Mouse (Mus musculus): Measurements from ENCODE around the gene Gm36210.

DNA sequence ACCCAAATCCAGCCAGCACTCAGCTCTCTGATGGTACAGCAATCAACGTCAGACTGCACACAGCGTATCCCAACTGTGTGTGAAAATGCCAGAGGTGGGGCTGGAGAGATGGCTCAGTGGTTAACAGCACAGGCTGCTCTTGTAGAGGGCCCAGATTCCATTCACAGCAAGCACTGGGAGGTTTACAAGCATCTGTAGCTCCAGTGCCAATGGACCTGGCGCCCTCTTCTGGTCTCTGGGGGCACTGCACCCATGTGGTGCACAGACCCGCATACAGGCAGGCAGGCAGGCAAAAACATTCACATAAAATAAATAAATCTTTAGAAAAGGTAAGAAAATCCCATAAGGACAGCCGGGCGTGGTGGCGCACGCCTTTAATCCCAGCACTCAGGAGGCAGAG lies 5.1 kb downstream of the Gm36210 start:
- TF ChIP-seq CTCF (IDR thresholded peaks at IDR 0.05; ENCODE audit: low read depth) (peak; percentile 83), EP300 (IDR thresholded peaks at IDR 0.05; ENCODE audit: low read depth) (no peak)

Data from liver, postnatal 0 days (tissue).